Mouse (Mus musculus) urinary bladder, adult 2 months (tissue): Measurements from ENCODE around the gene Eno4. TPM values are rescaled to one million over a fixed set of nuclear protein-coding genes. Genes with fewer than 3 reads are reported as not detected.

ENCODE experiments used
- DNase-seq: peaks from one replicate; pipeline ENCODE4 v3.0.0; 2022; ENCODE audit warnings: low spot score
- polyA plus RNA-seq: library from polyadenylated mRNA; depleted of rRNA; stranded (reverse); fragments of >200 nt; gene quantifications from 2 replicates; pipeline ENCODE4 v1.2.3, GENCODE M21; 2012; rRNA removed

Eno4 gene
- polyA plus RNA-seq, 1 experiment: 0.07 TPM

GRCm38 (mm10) chr19:58974126-58974525 lies 30.9 kb downstream of the Eno4 start:
- DNase-seq: no peak

- DNase-seq: no peak
Observed at GRCm38 (mm10) chr19:58975216-58975863, 32.1 kb downstream of the Eno4 start.

- no peak for DNase-seq
Observed at GRCm38 (mm10) chr19:58978401-58979171, 35.4 kb downstream of the Eno4 start.

GRCm38 (mm10) chr19:58979436-58980055 lies 36.3 kb downstream of the Eno4 start:
- DNase-seq: no peak

- no peak for DNase-seq
Observed at GRCm38 (mm10) chr19:58980056-58980440, 36.8 kb downstream of the Eno4 start.

GRCm38 (mm10) chr19:58981571-58981970 lies 38.3 kb downstream of the Eno4 start:
- no peak for DNase-seq

- no peak for DNase-seq
Observed at GRCm38 (mm10) chr19:59002827-59003226, 59.6 kb downstream of the Eno4 start.

- no peak for DNase-seq
Observed at GRCm38 (mm10) chr19:59006577-59007340, 63.5 kb downstream of the Eno4 start.

GRCm38 (mm10) chr19:59010802-59011201 lies 67.6 kb downstream of the Eno4 start:
- no peak for DNase-seq

Other genes starting within 250 kb of the Eno4 start
- 0.18 TPM in 1 of 2 replicates, not detected in the other for gene Pnliprp1, start 214.5 kb upstream of the Eno4 start, polyA plus RNA-seq
- 0.04 TPM in 1 of 2 replicates, not detected in the other for gene Pnliprp2, start 183.7 kb upstream of the Eno4 start, polyA plus RNA-seq
- gene 1700019N19Rik, start 149.0 kb upstream of the Eno4 start, polyA plus RNA-seq: 1.7 and 2.9 TPM in 2 replicates
- 11.5 and 13.9 TPM in 2 replicates for gene Hspa12a, start 229 bp downstream of the Eno4 start, polyA plus RNA-seq
- 11.5 and 11.6 TPM in 2 replicates for gene Shtn1, start 132.7 kb downstream of the Eno4 start, polyA plus RNA-seq
- gene Vax1, start 226.6 kb downstream of the Eno4 start, polyA plus RNA-seq: not detected in 2 replicates